Mouse (Mus musculus): ENCODE measurements around the gene Ly6g6f. TPM values are rescaled to one million over a fixed set of nuclear protein-coding genes. Genes with fewer than 3 reads are reported as not detected.

Gene Ly6g6f
- polyA plus RNA-seq, 1 experiment from 2014 or later, result 0.11 TPM

GRCm38 (mm10) chr17:35046681-35047455 is 38.5 kb downstream of the Ly6g6f start, which contains the start of gene Msh5:
Gene Msh5 (minus strand): TSS chr17:35046745.

Other genes starting within 250 kb of the Ly6g6f start
- gene Stk19, start 248.7 kb downstream of the Ly6g6f start, polyA plus RNA-seq (2015; fragmentation: Nextera tagmentation; extraction: Ambion mirVana), result 11.6 and 15.6 TPM in 2 replicates
- gene Dxo, start 248.6 kb downstream of the Ly6g6f start, polyA plus RNA-seq (2015; fragmentation: Nextera tagmentation; extraction: Ambion mirVana), result 21.0 and 22.2 TPM in 2 replicates
- gene Skiv2l, start 235.4 kb downstream of the Ly6g6f start, polyA plus RNA-seq (2015; fragmentation: Nextera tagmentation; extraction: Ambion mirVana), result 15.7 and 16.8 TPM in 2 replicates
- 33.1 and 42.1 TPM in 2 replicates for gene Nelfe, start 235.2 kb downstream of the Ly6g6f start, polyA plus RNA-seq (2015; fragmentation: Nextera tagmentation; extraction: Ambion mirVana)
- gene Cfb, start 223.1 kb downstream of the Ly6g6f start, polyA plus RNA-seq (2015; fragmentation: Nextera tagmentation; extraction: Ambion mirVana), result 4.1 and 6.3 TPM in 2 replicates
- gene Zbtb12, start 206.1 kb downstream of the Ly6g6f start, polyA plus RNA-seq (2015; fragmentation: Nextera tagmentation; extraction: Ambion mirVana), result 0.87 and 0.99 TPM in 2 replicates
- gene Gm20547, start 203.6 kb downstream of the Ly6g6f start, polyA plus RNA-seq (2015; fragmentation: Nextera tagmentation; extraction: Ambion mirVana), result not detected in 2 replicates
- gene C2, start 187.3 kb downstream of the Ly6g6f start, polyA plus RNA-seq (2015; fragmentation: Nextera tagmentation; extraction: Ambion mirVana), result 5.1 and 9.4 TPM in 2 replicates
- gene Ehmt2, start 187.1 kb downstream of the Ly6g6f start, polyA plus RNA-seq (2015; fragmentation: Nextera tagmentation; extraction: Ambion mirVana), result 26.7 and 27.6 TPM in 2 replicates
- gene Slc44a4, start 171.1 kb downstream of the Ly6g6f start, polyA plus RNA-seq (2015; fragmentation: Nextera tagmentation; extraction: Ambion mirVana), result not detected in 2 replicates
- gene Neu1, start 154.4 kb downstream of the Ly6g6f start, polyA plus RNA-seq (2015; fragmentation: Nextera tagmentation; extraction: Ambion mirVana), result 12.8 and 14.9 TPM in 2 replicates
- gene Hspa1b, start 126.4 kb downstream of the Ly6g6f start, polyA plus RNA-seq (2015; fragmentation: Nextera tagmentation; extraction: Ambion mirVana), result 0.12 and 0.27 TPM in 2 replicates
- gene Gm20481, start 115.7 kb downstream of the Ly6g6f start, polyA plus RNA-seq (2015; fragmentation: Nextera tagmentation; extraction: Ambion mirVana), result 0.32 TPM in 1 of 2 replicates, not detected in the other
- gene Hspa1a, start 113.5 kb downstream of the Ly6g6f start, polyA plus RNA-seq (2015; fragmentation: Nextera tagmentation; extraction: Ambion mirVana), result 2.5 and 3.8 TPM in 2 replicates
- gene Hspa1l, start 112.9 kb downstream of the Ly6g6f start, polyA plus RNA-seq (2015; fragmentation: Nextera tagmentation; extraction: Ambion mirVana), result 2.7 and 2.8 TPM in 2 replicates
- gene Lsm2, start 103.7 kb downstream of the Ly6g6f start, polyA plus RNA-seq (2015; fragmentation: Nextera tagmentation; extraction: Ambion mirVana), result 54.1 and 55.4 TPM in 2 replicates
- 27.6 and 32.6 TPM in 2 replicates for gene Vars, start 84.6 kb downstream of the Ly6g6f start, polyA plus RNA-seq (2015; fragmentation: Nextera tagmentation; extraction: Ambion mirVana)
- gene Vwa7, start 69.0 kb downstream of the Ly6g6f start, polyA plus RNA-seq (2015; fragmentation: Nextera tagmentation; extraction: Ambion mirVana), result 0.46 and 0.53 TPM in 2 replicates
- 10.6 and 11.5 TPM in 2 replicates for gene Sapcd1, start 57.6 kb downstream of the Ly6g6f start, polyA plus RNA-seq (2015; fragmentation: Nextera tagmentation; extraction: Ambion mirVana)
- 2.2 and 3.5 TPM in 2 replicates for gene Msh5, start 38.9 kb downstream of the Ly6g6f start, polyA plus RNA-seq (2015; fragmentation: Nextera tagmentation; extraction: Ambion mirVana)
- 115 and 138 TPM in 2 replicates for gene Clic1, start 35.6 kb downstream of the Ly6g6f start, polyA plus RNA-seq (2015; fragmentation: Nextera tagmentation; extraction: Ambion mirVana)
- gene Ddah2, start 26.6 kb downstream of the Ly6g6f start, polyA plus RNA-seq (2015; fragmentation: Nextera tagmentation; extraction: Ambion mirVana), result 144 and 157 TPM in 2 replicates
- gene Ly6g6c, start 20.2 kb downstream of the Ly6g6f start, polyA plus RNA-seq (2015; fragmentation: Nextera tagmentation; extraction: Ambion mirVana), result 11.3 TPM in 1 of 2 replicates, not detected in the other
- gene Mpig6b, start 19.4 kb downstream of the Ly6g6f start, polyA plus RNA-seq (2015; fragmentation: Nextera tagmentation; extraction: Ambion mirVana), result 0.08 and 0.30 TPM in 2 replicates
- gene Ly6g6e, start 8.7 kb downstream of the Ly6g6f start, polyA plus RNA-seq (2015; fragmentation: Nextera tagmentation; extraction: Ambion mirVana), result 2.1 TPM in 1 of 2 replicates, not detected in the other
- gene Ly6g6d, start 7.5 kb downstream of the Ly6g6f start, polyA plus RNA-seq (2015; fragmentation: Nextera tagmentation; extraction: Ambion mirVana), result 0.49 and 1.2 TPM in 2 replicates
- gene Abhd16a, start 3.7 kb upstream of the Ly6g6f start, polyA plus RNA-seq (2015; fragmentation: Nextera tagmentation; extraction: Ambion mirVana), result 87.8 and 89.8 TPM in 2 replicates
- gene Ly6g5c, start 22.7 kb upstream of the Ly6g6f start, polyA plus RNA-seq (2015; fragmentation: Nextera tagmentation; extraction: Ambion mirVana), result 0.38 TPM in 1 of 2 replicates, not detected in the other
- 0.22 and 0.37 TPM in 2 replicates for gene Ly6g5b, start 29.8 kb upstream of the Ly6g6f start, polyA plus RNA-seq (2015; fragmentation: Nextera tagmentation; extraction: Ambion mirVana)
- 8.4 and 9.1 TPM in 2 replicates for gene Gpank1, start 35.8 kb upstream of the Ly6g6f start, polyA plus RNA-seq (2015; fragmentation: Nextera tagmentation; extraction: Ambion mirVana)
- gene Csnk2b, start 36.4 kb upstream of the Ly6g6f start, polyA plus RNA-seq (2015; fragmentation: Nextera tagmentation; extraction: Ambion mirVana), result 203 and 204 TPM in 2 replicates
- 10.6 and 11.8 TPM in 2 replicates for gene D17H6S53E, start 40.8 kb upstream of the Ly6g6f start, polyA plus RNA-seq (2015; fragmentation: Nextera tagmentation; extraction: Ambion mirVana)
- 0.30 and 0.81 TPM in 2 replicates for gene Apom, start 46.4 kb upstream of the Ly6g6f start, polyA plus RNA-seq (2015; fragmentation: Nextera tagmentation; extraction: Ambion mirVana)
- gene Bag6, start 49.6 kb upstream of the Ly6g6f start, polyA plus RNA-seq (2015; fragmentation: Nextera tagmentation; extraction: Ambion mirVana), result 39.5 and 42.1 TPM in 2 replicates
- gene Prrc2a, start 79.3 kb upstream of the Ly6g6f start, polyA plus RNA-seq (2015; fragmentation: Nextera tagmentation; extraction: Ambion mirVana), result 51.8 and 55.0 TPM in 2 replicates
- 11.0 and 18.3 TPM in 2 replicates for gene Aif1, start 90.5 kb upstream of the Ly6g6f start, polyA plus RNA-seq (2015; fragmentation: Nextera tagmentation; extraction: Ambion mirVana)
- 14.2 and 24.5 TPM in 2 replicates for gene Lst1, start 102.8 kb upstream of the Ly6g6f start, polyA plus RNA-seq (2015; fragmentation: Nextera tagmentation; extraction: Ambion mirVana)
- gene Ltb, start 108.8 kb upstream of the Ly6g6f start, polyA plus RNA-seq (2015; fragmentation: Nextera tagmentation; extraction: Ambion mirVana), result 1.3 and 2.2 TPM in 2 replicates
- 0.49 and 0.74 TPM in 2 replicates for gene Tnf, start 116.4 kb upstream of the Ly6g6f start, polyA plus RNA-seq (2015; fragmentation: Nextera tagmentation; extraction: Ambion mirVana)
- 0.12 and 0.24 TPM in 2 replicates for gene Lta, start 119.7 kb upstream of the Ly6g6f start, polyA plus RNA-seq (2015; fragmentation: Nextera tagmentation; extraction: Ambion mirVana)
- gene Gm16181, start 135.2 kb upstream of the Ly6g6f start, polyA plus RNA-seq (2015; fragmentation: Nextera tagmentation; extraction: Ambion mirVana), result 0.40 and 0.83 TPM in 2 replicates
- 3.3 and 3.9 TPM in 2 replicates for gene Atp6v1g2, start 148.1 kb upstream of the Ly6g6f start, polyA plus RNA-seq (2015; fragmentation: Nextera tagmentation; extraction: Ambion mirVana)
- gene Nfkbil1, start 150.2 kb upstream of the Ly6g6f start, polyA plus RNA-seq (2015; fragmentation: Nextera tagmentation; extraction: Ambion mirVana), result 8.5 and 8.8 TPM in 2 replicates
- 131 and 157 TPM in 2 replicates for gene Ddx39b, start 156.1 kb upstream of the Ly6g6f start, polyA plus RNA-seq (2015; fragmentation: Nextera tagmentation; extraction: Ambion mirVana)
- gene H2-D1, start 177.1 kb upstream of the Ly6g6f start, polyA plus RNA-seq (2015; fragmentation: Nextera tagmentation; extraction: Ambion mirVana), result 113 and 180 TPM in 2 replicates
- gene H2-Q1, start 234.8 kb upstream of the Ly6g6f start, polyA plus RNA-seq (2015; fragmentation: Nextera tagmentation; extraction: Ambion mirVana), result not detected in 2 replicates

Data from skeletal muscle tissue, postnatal 0 days (tissue).